Comparison of ENCODE assay signal across 8 mouse cellular contexts in genomic region chr2:109677221-109678089, GRCm38 (mm10). TPM values are rescaled to one million over a fixed set of nuclear protein-coding genes. Genes with fewer than 3 reads are reported as not detected.
DNase-seq lines count a peak whose midpoint lies in the region; ATAC-seq and TF ChIP-seq lines count a peak whose summit lies in the region.

No protein-coding gene starts in this region.

- H3K27ac ChIP-seq in olfactory bulb, adult 2 months (ENCODE audit: insufficient read depth, low read depth, low read length) = peak overlapping the region; percentile 81

- ATAC-seq in frontal cortex, adult (ENCODE audit: low TSS enrichment) = peak; percentile 51
- ATAC-seq in CD4-positive, CD25-positive, alpha-beta regulatory T cell, adult 4 months = no peak

- WGBS in olfactory bulb, adult 2 months = 1% methylated on average over 50 of the region's 50 CpGs

- peaks cover 26% of the 10 kb centered on the region for H3K4me1 ChIP-seq in olfactory bulb, adult 2 months (ENCODE audit: control insufficient read depth, insufficient read depth, low read length)

- TF ChIP-seq POLR2A in olfactory bulb, adult 2 months (IDR thresholded peaks at IDR 0.05; ENCODE audit: insufficient read depth, low read depth, low read length) = no peak

- peak overlapping the region; percentile 58 for H3K4me3 ChIP-seq in olfactory bulb, adult 2 months (ENCODE audit: insufficient read depth, low read depth, low read length)

- no peak for TF ChIP-seq CTCF in olfactory bulb, adult 2 months (IDR thresholded peaks at IDR 0.05; ENCODE audit: insufficient read depth, low read depth, low read length)

- intact Hi-C loops in left cerebral cortex, postnatal 4 days (cut with DNase I) = loop anchor here (5.0 kb wide), 1 partner anchor 395 kb away; the partner anchor contains the start of genes Kif18a and Mettl15

- DNase-seq in left cerebral cortex, adult 18-20 months (ENCODE audit: low spot score in 2 of 2) = peak; percentile 59 to 72
- DNase-seq in left cerebral cortex, adult 11 months (ENCODE audit: low spot score) = no peak
- peak; percentile 81 to 84 for DNase-seq in cerebellum, adult 18-20 months
- peak; percentile 54 for DNase-seq in left cerebral cortex, postnatal 4 days
- DNase-seq in spleen, postnatal 36 days (ENCODE audit: low spot score in 2 of 2) = no peak

RNA-seq across cellular contexts. Expression of gene Bdnf, which starts 3.0 kb away (rescaled TPM):
- total RNA-seq in left cerebral cortex, adult 18-20 months (2021) = 10 to 100 TPM; 30.0 to 40.0 TPM
- 1 to 10 TPM; 3.7 to 5.0 TPM for total RNA-seq in left cerebral cortex, postnatal 4 days (2021)
- not detected in 2 replicates for polyA plus RNA-seq in olfactory bulb, adult 2 months (2012; ENCODE audit: insufficient read depth, insufficient read length, low replicate concordance, missing spikeins)
- polyA plus RNA-seq in CD4-positive, CD25-positive, alpha-beta regulatory T cell, adult 4 months (2017; shearing (Covaris generic)) = not detected

Comparison
In these comparisons a context has a peak if more than half of its experiments do, and no peak if none do; other contexts are left out.
1. DNase-seq: peak in left cerebral cortex, adult 18-20 months (2 of 2), cerebellum, adult 18-20 months (2 of 2) and left cerebral cortex, postnatal 4 days (single experiment); none in left cerebral cortex, adult 11 months (single experiment) and spleen, postnatal 36 days (0 of 2).
2. RNA of gene Bdnf, which starts 3.0 kb away (total RNA-seq): 30.0 to 40.0 TPM in left cerebral cortex, adult 18-20 months; 3.7 to 5.0 TPM in left cerebral cortex, postnatal 4 days; every median in the first group is over 4 times any median in the second.